Mouse (Mus musculus) embryo, embryonic 10 days (tissue): ENCODE results near the gene Olfr774.
"Not testable (repeated sequence)": the region's sequence is repeated elsewhere in the genome, so short reads cannot be mapped to it uniquely, and the experiment has no call there.

Experiments used
- DNase-seq: peaks from one replicate; pipeline ENCODE4 v3.0.0-alpha.2; 2015; ENCODE audit warnings: low spot score

Gene Olfr774

GRCm38 (mm10) chr10:129235904-129236303 lies at the start of gene Olfr774:
Gene Olfr774, plus strand, starts transcription at chr10:129236204.
- no peak for DNase-seq

DNA sequence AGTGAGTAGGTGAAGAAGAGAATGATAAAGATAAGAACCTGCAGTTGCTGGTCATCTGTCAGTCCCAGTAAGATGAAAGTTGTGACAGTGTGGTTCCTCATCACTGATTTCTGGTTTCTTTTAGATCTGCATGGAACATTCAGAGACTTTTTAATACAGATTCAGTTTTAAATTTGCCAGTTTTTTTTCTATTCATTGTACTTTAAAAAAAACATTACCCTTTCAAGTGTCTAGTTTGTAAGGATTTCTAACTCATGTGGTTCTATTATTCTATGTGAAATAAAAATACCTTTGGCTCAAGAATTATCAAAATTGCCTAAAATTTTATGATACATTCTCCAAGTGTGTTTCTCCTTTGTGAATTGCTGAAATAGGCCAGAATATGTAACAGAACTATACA lies 48.7 kb upstream of the Olfr774 start, which contains the start of gene Olfr773:
TSS of gene Olfr773 (minus strand) at position 101 of the 400 bp plus-strand sequence.
- not testable (repeated sequence) for DNase-seq

GRCm38 (mm10) chr10:129230737-129231136 lies 5.3 kb upstream of the Olfr774 start:
- no peak for DNase-seq

- DNase-seq: no peak
Observed at GRCm38 (mm10) chr10:129248112-129248511, 12.1 kb downstream of the Olfr774 start, which contains the start of gene Olfr775. Gene Olfr775, plus strand, starts transcription at chr10:129248412.

DNA sequence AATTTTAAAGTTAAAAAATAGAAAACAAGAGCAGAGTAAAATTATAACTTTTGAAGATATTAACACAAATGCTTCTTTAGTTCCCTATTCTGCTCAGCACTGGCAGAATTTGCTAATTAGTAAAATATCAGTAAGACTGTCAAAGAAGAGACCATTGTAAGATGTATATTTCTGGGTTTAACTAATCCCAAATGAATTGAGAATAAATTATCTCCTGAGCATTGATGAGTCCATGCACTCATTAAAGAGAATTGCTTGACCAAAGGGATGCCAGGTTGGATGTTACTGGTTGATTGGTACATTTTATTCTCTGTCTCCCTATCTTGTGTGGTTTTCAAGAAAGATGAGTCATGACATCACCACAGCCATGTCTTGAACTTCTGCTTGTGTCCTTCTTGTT lies 22.8 kb downstream of the Olfr774 start, which contains the start of gene Olfr776:
TSS of gene Olfr776 (plus strand) at position 301 of the 400 bp plus-strand sequence.
- DNase-seq: no peak

DNA sequence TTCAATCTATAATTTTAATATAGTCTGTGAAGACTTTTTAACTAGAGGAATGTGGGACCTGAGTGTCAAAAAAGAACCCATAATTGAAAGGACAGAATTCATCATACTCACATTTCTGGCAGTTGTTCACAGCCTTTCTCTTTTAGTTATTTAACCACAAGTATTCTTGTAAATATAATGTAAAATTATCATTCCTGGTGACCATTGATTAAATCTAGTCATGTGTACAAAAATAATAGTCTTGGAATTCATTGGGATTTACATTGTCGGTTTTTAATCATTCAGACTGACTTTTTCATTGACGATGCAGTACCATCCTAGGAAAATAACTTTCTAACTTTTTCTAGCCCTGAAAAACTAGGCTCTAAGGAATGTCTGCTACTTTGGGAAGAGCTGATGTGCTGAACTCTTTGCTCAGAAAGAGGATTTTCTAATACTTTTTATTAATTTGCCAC lies 35.1 kb downstream of the Olfr774 start, which contains the start of gene Olfr777:
TSS of gene Olfr777 (minus strand) at position 405 of the 455 bp plus-strand sequence.
- no peak for DNase-seq
